Mouse (Mus musculus) left cerebral cortex, postnatal 14 days (tissue): ENCODE measurements around the gene Vps37c. TPM values are rescaled to one million over a fixed set of nuclear protein-coding genes. Genes with fewer than 3 reads are reported as not detected.

Experiments used
- DNase-seq, 2 experiments: peaks; one replicate each; pipeline ENCODE4 v3.0.0; 2021 to 2022; ENCODE audit warnings: low spot score in 2 of 2, mixed read lengths in 1 of 2
- intact Hi-C: fragments of 180-260 bp; cut with DNase I; formaldehyde crosslinking; loops from one replicate; pipeline ENCODE4 v1.15.1; 2025
- total RNA-seq, 2 experiments: library from RNA; stranded (reverse); gene quantifications; 2 replicates each; pipeline ENCODE4 v1.2.3; 2021

The Vps37c gene
- total RNA-seq, 2 experiments from 2014 or later, result 29.3 to 32.5 TPM

DNA sequence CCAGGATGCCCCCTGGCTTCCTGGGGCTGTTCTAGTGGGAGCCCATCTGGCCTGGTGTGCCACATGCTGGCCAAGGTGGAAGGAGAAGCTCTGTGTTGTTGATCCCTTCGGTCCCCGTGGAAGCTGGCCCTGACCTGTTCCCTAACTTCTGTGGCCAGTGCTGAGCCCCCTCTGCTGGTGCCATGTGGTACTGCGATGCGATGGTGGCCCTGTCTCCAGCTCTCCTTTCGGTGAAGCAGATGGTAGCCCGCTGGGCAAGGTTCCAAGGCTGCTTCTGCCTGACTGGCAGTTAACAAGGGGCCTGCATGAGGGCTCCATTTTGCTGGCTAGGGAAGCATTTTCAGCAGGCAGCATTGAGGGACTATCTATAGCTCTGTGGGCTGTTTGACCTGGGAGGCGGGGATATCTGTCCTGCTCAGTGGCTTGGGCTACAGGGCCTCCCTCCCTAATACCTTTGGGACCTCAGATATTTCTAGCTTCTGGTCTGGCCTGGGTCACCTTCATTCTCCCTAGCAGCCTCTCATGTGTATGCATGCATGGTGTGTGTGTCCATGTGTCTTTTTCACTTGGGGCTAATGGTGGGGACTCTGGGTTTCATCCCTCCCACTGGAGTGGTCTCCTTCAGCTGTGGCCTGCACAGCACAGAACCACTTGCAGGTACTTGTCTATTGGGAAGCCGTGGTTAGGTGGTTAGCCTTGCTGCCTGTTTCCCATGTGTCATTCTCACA lies 21.0 kb downstream of the Vps37c start:
- intact Hi-C loops, result loop anchor here (2.0 to 10.0 kb wide), 2 partner anchors 31 to 245 kb away; partner anchors contain the start of gene Pga5
- DNase-seq, result peak; percentile 98 to 99

- DNase-seq, result peak; percentile 75 to 77
- intact Hi-C loops, result loop anchor here (10.0 kb wide), 1 partner anchor 245 kb away; no protein-coding TSS in a partner anchor
These were observed 21.6 kb downstream of the Vps37c start for GRCm38 (mm10) chr19:10710088-10710511.

- intact Hi-C loops, result loop anchor here (10.0 kb wide), 1 partner anchor 244 kb away; no protein-coding TSS in a partner anchor
These were observed 22.2 kb downstream of the Vps37c start for GRCm38 (mm10) chr19:10710751-10711150.

GRCm38 (mm10) chr19:10712194-10712593 lies 23.7 kb downstream of the Vps37c start:
- no peak for DNase-seq
- intact Hi-C loops, result loop anchor here (10.0 kb wide), 1 partner anchor 243 kb away; no protein-coding TSS in a partner anchor

More at GRCm38 (mm10) chr19:10710751-10711150, 22.2 kb downstream of the Vps37c start:
- no peak for DNase-seq

DNA sequence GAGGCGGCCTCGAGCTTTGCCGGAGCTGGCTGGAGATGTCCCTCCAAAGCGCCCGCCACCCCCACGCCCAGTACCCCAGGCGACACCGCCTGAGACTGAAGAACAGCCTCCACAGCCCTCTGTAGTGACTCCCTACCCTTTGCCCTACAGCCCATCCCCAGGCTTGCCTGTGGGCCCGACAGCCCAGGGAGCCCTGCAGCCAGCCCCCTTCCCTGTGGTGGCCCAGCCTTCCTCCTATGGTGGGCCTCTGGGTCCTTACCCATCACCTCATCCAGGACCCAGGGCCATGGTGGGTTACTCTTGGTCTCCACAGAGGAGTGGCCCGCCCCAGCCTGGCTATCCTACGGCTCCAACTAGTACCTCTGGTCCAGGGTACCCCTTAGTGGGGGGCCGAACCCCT lies 24.1 kb downstream of the Vps37c start:
- no peak for DNase-seq
- intact Hi-C loops, result loop anchor here (10.0 kb wide), 1 partner anchor 242 kb away; no protein-coding TSS in a partner anchor

- no peak for DNase-seq
- intact Hi-C loops, result loop anchor here (10.0 kb wide), 1 partner anchor 241 kb away; no protein-coding TSS in a partner anchor
These were observed 25.0 kb downstream of the Vps37c start for GRCm38 (mm10) chr19:10713551-10713950.

DNA sequence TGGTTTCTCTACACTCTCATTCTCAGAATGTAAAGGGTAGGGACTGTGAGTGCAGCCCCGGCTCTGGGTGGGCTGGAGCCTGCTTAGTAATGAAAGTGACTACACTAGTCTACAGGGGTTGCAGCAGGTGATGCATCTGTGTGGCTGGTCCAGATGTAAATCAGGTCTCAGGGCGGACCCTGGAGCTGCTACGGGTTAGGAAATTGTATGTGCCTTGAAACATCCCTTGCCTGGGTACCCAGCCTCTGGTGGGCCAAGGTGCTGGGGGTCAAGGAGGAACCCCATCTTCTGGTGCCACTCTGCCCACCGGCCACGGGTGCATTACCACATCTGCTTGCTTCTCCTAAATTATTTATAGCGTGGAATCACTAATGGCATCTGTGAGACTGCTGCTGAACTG lies 25.6 kb downstream of the Vps37c start:
- DNase-seq, result no peak
- intact Hi-C loops, result loop anchor here (2.0 to 10.0 kb wide), 2 partner anchors 155 to 241 kb away; partner anchors contain the start of gene Tmem132a

DNA sequence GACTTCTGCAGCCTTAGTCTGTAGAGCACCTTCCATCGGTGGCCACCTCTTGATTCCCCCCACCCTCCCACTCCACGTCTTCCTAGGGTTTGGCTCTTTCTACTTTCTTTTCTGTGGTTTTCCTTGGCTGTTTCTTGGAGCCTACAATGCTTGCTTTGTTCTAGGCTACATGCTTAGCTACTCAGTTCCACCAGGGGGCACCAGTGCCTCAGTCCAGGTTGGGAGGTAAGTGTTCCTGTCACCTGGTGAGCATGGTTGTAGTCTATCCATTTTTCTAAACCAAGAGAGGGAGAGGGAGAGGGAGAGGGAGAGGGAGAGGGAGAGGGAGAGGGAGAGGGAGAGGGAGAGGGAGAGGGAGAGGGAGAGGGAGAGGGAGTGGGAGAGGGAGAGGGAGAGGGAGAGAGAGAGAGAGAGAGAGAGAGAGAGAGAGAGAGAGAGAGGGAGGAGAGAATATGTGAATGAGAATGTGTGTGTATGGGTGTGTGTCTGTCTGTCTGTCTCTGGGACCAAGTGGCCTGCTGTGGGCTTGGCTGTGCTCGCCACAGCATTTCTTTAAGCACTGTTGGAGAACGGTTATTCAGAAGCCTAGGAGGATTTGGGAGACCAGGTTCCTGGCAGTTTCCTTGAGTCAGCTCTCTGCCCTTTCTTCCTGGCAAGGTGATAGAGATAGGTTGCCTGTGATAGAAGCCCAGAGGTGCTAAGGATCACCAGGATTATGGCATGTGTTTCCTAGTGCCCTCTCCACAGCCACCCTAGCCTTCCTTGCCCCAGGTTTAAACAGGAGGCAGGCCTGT lies 26.3 kb downstream of the Vps37c start:
- peak; percentile 80 to 85 for DNase-seq
- intact Hi-C loops, result loop anchor here (2.0 to 10.0 kb wide), 2 partner anchors 154 to 240 kb away; partner anchors contain the start of gene Tmem132a

- intact Hi-C loops, result loop anchor here (2.0 to 10.0 kb wide), 2 partner anchors 153 to 239 kb away; partner anchors contain the start of gene Tmem132a
- DNase-seq, result no peak
These were observed 26.9 kb downstream of the Vps37c start for GRCm38 (mm10) chr19:10715476-10715875.

- DNase-seq, result peak in 1 of 2 experiments; percentile 47
- intact Hi-C loops, result loop anchor here (10.0 kb wide), 1 partner anchor 236 kb away; no protein-coding TSS in a partner anchor
These were observed 29.8 kb downstream of the Vps37c start for GRCm38 (mm10) chr19:10718251-10718775.

GRCm38 (mm10) chr19:10719751-10720150 lies 31.2 kb downstream of the Vps37c start:
- intact Hi-C loops, result loop anchor here (10.0 kb wide), 1 partner anchor 235 kb away; no protein-coding TSS in a partner anchor
- DNase-seq, result no peak

DNA sequence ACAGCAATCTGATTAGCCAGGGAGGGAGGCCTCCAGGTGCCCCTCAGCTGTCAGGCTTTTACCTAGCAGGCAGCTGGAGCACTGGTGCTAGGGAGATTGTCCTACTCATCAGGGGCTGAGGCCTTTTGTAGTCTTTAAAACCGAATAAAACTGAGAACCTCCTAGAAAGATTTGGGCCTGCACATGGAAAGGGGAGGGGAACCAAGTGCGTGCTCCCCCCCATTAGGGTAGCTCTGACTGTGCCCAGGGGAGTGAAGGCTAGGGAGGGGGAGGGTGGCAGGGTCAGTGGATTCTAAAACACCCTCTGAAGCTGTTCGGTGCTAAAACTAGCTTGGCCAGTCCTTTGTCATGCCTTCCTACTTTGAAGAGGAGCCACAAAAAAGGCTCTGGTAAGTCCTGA lies 32.0 kb downstream of the Vps37c start:
- DNase-seq, result no peak
- intact Hi-C loops, result no loop called here

- DNase-seq, result no peak
- intact Hi-C loops, result no loop called here
These were observed 32.5 kb downstream of the Vps37c start for GRCm38 (mm10) chr19:10721064-10721463.

DNA sequence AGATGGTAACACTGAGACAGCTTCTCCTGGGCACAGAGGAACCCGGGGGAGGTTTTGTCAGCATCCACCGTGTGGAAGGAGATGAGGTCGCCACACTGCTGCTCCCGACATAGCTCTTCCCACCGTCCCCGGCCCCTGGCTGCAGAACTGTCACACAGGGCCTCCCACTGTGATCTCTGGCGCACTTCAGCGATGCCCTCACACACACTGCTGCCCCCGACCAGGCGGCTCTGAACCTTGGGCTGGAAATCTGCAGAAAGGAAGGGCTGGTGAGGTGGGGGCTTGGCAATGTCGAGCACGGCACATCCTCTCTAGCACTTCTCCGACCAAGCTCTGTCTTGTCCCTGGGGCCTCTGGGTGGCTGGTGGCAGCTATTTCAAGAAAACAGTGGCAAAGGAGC lies 34.5 kb downstream of the Vps37c start:
- intact Hi-C loops, result no loop called here
- no peak for DNase-seq

GRCm38 (mm10) chr19:10723649-10724048 lies 35.1 kb downstream of the Vps37c start:
- no peak for DNase-seq
- intact Hi-C loops, result no loop called here

DNA sequence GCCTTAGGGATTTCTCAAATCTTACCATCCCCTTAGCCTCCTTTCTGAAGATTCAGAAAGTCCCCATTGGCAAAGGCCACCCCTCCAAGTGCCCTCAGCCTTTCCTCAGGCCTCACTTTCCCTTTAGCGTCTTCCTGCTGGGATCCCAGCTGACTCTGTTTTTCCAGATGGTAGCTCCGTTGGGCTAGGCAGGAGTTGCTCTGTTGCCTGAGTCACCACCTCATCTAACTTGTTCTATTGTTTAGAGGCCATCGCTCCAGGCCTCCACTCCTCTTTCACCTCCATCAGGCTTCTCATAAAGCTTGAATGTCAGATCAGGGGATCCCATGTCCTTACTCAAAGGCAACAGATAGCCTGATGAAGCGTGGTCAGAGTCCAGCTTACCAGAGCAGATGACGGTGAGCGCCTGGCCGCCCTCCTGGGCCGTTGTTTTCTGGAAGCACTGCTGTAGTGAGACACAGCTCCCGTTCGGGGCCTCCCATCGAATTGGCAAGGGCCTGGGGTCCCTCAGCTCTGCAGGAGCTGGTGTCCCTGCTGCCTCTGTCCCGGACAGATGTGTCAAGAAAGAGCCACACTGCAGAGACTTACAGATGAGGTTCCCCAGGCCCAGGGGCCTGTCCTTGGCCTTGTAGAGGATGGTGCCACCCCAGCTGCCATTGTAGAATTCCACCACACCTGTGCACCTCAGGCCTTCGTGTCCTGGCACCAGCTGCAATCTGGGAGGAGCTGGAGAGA lies 36.3 kb downstream of the Vps37c start:
- DNase-seq, result no peak
- intact Hi-C loops, result no loop called here

DNA sequence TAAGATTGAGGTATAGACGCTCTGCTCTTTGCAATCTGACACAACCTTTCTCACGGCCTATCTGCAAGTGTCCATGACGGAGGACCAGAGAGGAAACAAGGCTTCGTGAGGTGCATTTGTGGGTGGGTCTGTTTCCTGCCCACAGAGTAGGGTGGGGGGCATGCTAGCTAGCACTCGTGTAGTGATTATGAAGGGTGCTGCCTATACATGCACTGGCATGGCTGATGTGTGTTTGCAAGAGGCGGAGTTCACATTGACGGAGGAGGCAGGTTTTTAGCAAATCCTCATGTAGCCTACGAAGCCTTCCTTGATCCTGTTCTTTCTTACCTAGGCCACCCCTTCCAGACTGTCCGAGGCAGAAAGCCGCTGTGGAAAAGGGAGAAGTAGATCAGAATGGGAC lies 41.4 kb downstream of the Vps37c start:
- intact Hi-C loops, result no loop called here
- no peak for DNase-seq

DNA sequence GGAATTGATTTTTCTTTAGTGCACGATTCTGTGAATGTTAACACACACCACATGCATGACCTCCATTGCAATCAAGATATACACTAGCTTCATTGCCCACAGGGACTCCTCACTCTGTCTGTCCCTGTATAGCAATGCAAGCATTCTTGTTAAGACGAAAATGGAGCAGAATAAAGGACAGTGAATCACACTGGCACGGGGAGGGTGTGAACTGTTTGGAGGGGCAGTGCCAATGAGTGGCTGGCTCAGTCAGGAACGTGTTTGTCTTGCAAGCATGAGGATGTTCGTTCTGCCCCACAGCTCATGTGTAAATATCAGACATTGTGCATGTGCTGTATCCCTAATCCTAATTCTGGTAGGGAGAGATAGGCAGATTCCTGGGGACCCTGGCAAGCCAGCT lies 41.9 kb downstream of the Vps37c start:
- DNase-seq, result no peak
- intact Hi-C loops, result no loop called here

GRCm38 (mm10) chr19:10731975-10732374 lies 43.4 kb downstream of the Vps37c start:
- no peak for DNase-seq
- intact Hi-C loops, result no loop called here
